Mouse (Mus musculus) megakaryocyte, embryonic 14.5 days (primary cell): ENCODE data around the gene Atg101. TPM values are rescaled to one million over a fixed set of nuclear protein-coding genes. Genes with fewer than 3 reads are reported as not detected.

Experiments
- H3K27me3 ChIP-seq: replicated peaks from 2 replicates; pipeline ENCODE3; 2012; ENCODE audit warnings: inconsistent platforms
- H3K36me3 ChIP-seq: replicated peaks from 2 replicates; pipeline ENCODE3; 2012; ENCODE audit warnings: low read length, inconsistent platforms, mixed read lengths
- H3K4me1 ChIP-seq: 2 replicates; pipeline ENCODE4 v1.6.1; 2012; ENCODE audit warnings: inconsistent platforms
- H3K4me3 ChIP-seq: replicated peaks from 2 replicates; pipeline ENCODE3; 2012; ENCODE audit warnings: moderate library complexity, mild to moderate bottlenecking, inconsistent platforms
- H3K9me3 ChIP-seq: 2 replicates; pipeline ENCODE4 v1.6.1; 2012; ENCODE audit warnings: inconsistent platforms
- FLI1 ChIP-seq: IDR thresholded peaks from 2 replicates; pipeline ENCODE4 v1.6.1; 2012; ENCODE audit warnings: low read length, inconsistent platforms, mixed read lengths
- GATA1 ChIP-seq: IDR thresholded peaks from 3 replicates; pipeline ENCODE4 v1.6.1; 2012; ENCODE audit warnings: mixed read lengths, low read length, inconsistent platforms, borderline replicate concordance
- polyA plus RNA-seq: library from polyadenylated mRNA; stranded (reverse); fragments of >175 nt; gene quantifications from 2 replicates; pipeline ENCODE4 v1.2.3, GENCODE M21; 2012; ENCODE audit warnings: low replicate concordance; ENCODE audit not compliant: insufficient read depth

The Atg101 gene
- polyA plus RNA-seq, 1 experiment, result 65.9 TPM

DNA sequence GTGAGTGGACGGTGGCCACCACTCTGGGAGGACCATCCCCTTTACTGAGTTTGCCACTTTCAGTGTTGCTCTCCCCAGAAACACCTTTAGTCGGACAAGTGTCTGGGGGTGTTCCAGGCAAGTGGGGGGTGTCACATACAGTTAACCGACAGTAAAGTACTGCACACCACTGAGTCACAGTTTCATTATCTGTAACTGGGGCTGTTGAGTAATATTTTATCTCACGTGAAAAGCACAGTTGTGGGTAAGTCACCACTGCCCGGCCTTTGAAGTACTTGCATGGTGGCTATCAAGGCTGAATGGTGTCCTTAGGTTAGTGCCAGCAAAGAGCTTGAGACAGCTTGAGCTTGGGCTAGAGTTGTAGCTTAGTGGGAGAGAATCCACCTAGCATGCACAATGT, 1.6 kb upstream of the Atg101 start:
- Histone ChIP-seq H3K4me3 (no peak overlapping the region), H3K36me3 (peaks cover 18% of the 10 kb centered on the region), H3K9me3 (no peaks in the 10 kb centered on the region), H3K27me3 (peaks cover 18% of the 10 kb centered on the region), H3K4me1 (peaks cover 48% of the 10 kb centered on the region)
- no peak for TF ChIP-seq FLI1
- TF ChIP-seq GATA1, result no peak

DNA sequence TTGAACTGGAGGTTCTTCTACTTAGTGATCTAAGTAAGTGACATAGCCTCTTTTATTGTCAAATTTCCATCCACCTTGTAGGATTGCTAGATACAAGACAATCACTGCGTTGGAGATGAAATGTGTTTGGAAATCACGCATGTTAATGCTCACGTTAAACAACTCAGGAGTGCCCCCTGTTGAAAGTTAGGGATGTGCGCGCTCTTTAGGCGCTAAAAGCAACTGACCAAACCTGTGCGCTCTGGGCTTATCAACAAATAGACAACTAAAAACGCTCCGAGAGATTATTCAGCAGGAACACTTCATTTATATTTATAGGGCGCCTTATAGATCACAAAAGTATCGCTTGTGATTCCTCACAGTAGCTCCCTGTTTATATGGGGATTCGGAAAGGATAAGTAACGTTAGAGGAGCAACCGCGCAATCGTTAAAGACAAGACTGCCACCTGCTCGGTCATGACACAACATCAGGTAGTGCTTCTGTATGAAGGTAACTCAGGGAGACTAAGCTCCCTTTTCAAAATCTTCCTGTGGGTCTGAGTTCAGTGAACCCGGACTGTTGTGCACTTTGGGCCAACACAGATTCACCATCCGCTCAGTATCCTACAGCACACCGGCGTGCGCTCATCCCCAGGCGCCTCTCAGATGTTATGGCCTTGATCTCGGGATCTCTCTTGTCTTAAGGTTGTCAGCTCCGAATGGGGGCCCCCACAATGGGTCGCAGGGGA, 725 bp upstream of the Atg101 start:
- no peaks in the 10 kb centered on the region for H3K9me3 ChIP-seq
- peaks cover 54% of the 10 kb centered on the region for H3K4me1 ChIP-seq
- TF ChIP-seq GATA1, result no peak
- TF ChIP-seq FLI1, result no peak
- H3K36me3 ChIP-seq, result peaks cover 27% of the 10 kb centered on the region
- peak overlapping the region; percentile 96 for H3K4me3 ChIP-seq
- peaks cover 12% of the 10 kb centered on the region for H3K27me3 ChIP-seq

DNA sequence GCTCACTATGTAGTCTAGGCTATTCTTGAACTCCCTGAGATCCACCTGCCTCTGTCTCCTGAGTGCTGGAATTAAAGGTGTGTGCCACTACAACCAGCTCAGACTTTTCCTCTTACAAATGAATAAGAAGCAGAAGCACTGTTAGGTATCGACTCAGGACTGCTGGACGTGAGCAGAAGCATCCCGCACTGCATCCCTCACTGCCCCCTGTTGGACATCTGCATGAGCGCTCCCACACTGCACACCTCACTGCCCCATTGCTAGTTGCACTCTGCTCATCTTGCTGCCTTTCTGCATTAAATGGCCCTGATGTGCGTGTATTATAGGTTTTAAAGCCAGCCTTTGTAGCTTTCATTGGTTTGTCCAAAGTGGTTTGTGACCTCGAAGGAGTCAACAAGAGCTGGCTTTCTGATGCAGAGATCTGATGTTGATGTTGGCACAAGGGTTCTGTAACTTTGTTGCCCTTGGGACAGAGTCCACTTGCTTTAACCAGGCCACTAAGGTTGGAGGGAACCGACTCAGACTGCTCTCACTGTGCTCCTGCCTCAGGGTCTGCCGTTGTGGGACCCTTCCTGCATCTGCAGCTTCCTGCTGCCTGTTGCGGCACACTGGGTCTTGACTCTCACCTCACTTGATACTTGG, 2.2 kb downstream of the Atg101 start:
- peaks cover 49% of the 10 kb centered on the region for H3K4me1 ChIP-seq
- H3K36me3 ChIP-seq, result peaks cover 56% of the 10 kb centered on the region
- H3K27me3 ChIP-seq, result peaks cover 2% of the 10 kb centered on the region
- peak overlapping the region; percentile 69 for H3K4me3 ChIP-seq
- no peak for TF ChIP-seq GATA1
- TF ChIP-seq FLI1, result no peak
- no peaks in the 10 kb centered on the region for H3K9me3 ChIP-seq

DNA sequence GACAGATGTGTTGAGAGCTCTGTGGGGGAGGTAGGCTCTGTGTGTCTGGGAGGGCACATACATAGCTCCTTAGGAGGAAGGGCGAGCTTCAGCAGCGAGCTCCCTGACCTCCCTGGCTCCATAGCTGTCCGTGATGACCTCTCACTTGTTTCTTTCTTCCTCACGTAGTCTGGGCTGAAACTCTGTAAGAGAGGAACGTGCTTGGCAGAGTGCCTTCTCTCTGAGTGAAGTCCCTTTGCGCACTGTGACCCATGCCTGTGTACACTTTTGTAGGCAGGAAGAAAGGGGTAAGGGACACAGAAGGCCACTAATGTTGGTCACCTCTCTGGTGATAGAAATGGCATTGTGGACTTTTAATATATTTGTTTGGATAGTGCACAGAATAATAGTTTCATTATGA, 3.3 kb downstream of the Atg101 start:
- Histone ChIP-seq H3K27me3 (no peaks in the 10 kb centered on the region), H3K4me3 (no peak overlapping the region), H3K36me3 (peaks cover 67% of the 10 kb centered on the region), H3K4me1 (peaks cover 46% of the 10 kb centered on the region), H3K9me3 (no peaks in the 10 kb centered on the region)
- TF ChIP-seq GATA1 (no peak), FLI1 (no peak)

DNA sequence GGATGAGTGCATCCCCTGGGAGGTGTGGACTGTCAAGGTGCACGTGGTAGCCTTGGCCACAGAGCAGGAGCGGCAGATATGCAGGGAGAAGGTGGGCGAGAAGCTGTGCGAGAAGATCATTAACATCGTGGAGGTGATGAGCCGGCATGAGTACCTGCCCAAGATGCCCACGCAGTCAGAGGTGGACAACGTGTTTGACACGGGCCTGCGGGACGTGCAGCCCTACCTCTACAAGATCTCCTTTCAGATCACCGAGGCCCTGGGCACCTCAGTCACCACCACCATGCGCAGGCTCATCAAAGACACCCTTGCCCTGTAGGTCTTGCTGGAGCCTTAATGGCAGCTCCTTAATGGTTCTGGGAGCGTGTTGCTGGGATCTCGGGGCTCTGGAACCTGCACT, 6.3 kb downstream of the Atg101 start:
- peaks cover 4% of the 10 kb centered on the region for H3K27me3 ChIP-seq
- H3K4me1 ChIP-seq, result peaks cover 43% of the 10 kb centered on the region
- no peaks in the 10 kb centered on the region for H3K9me3 ChIP-seq
- TF ChIP-seq FLI1 (no peak), GATA1 (no peak)
- peak overlapping the region; percentile 12 for H3K4me3 ChIP-seq
- peaks cover 74% of the 10 kb centered on the region for H3K36me3 ChIP-seq

DNA sequence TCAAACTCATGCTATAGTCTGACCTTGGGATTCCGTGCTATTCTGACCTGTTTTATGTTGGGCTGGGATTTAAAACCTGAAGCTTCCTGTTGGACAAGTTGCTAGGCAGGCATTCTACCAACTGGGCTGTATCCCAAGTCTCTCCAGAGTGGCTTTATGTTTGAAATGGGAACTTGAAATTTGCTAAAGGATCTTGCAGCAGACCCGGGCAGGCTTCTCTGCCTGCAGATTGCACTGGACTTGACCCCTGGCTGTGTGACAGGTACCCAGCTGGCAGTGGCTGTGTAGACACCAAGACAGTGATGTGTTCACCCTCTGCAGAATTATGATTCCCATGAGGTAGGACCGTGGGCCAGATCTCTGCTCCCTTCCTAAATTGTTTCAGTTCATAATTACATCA, 7.9 kb downstream of the Atg101 start:
- Histone ChIP-seq H3K4me3 (no peak overlapping the region), H3K4me1 (peaks cover 40% of the 10 kb centered on the region), H3K9me3 (no peaks in the 10 kb centered on the region), H3K36me3 (peaks cover 60% of the 10 kb centered on the region), H3K27me3 (peaks cover 4% of the 10 kb centered on the region)
- TF ChIP-seq GATA1 (no peak), FLI1 (no peak)

DNA sequence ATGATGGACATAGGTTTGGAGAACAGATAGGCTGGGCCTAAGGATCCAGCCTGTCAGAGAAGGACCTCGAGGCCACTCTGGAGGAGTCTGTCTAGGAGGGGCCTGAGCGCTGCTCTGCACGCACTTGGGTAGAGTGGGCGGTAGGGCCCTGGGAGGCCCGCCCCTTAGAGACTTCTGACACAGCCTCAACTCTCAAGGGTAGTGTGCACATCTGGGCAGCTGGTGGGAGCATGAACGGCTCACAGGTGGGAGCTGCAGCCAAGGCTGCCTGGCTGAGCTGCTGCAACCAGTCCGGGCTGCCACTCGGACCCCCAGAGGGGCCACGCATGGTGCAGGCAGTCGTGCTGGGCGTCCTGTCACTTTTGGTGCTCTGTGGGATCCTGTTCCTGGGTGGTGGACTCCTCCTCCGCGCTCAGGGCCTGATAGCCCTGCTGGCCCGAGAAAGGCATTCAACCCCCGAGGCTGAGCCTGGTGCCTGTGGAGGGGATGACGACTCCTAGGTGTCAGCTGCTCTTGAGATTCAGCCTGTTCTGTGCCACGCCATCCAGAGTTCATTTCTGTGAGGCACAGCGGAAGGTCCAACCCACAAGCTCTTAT, 9.1 kb downstream of the Atg101 start, which contains the start of gene 6030408B16Rik:
Gene 6030408B16Rik (plus strand): TSS at position 188 of the 597 bp plus-strand sequence.
- Histone ChIP-seq H3K4me1 (peaks cover 42% of the 10 kb centered on the region), H3K27me3 (peaks cover 4% of the 10 kb centered on the region), H3K36me3 (peaks cover 49% of the 10 kb centered on the region), H3K9me3 (no peaks in the 10 kb centered on the region), H3K4me3 (no peak within 1 kb of the TSS)
- no peak for TF ChIP-seq FLI1
- TF ChIP-seq GATA1, result no peak

DNA sequence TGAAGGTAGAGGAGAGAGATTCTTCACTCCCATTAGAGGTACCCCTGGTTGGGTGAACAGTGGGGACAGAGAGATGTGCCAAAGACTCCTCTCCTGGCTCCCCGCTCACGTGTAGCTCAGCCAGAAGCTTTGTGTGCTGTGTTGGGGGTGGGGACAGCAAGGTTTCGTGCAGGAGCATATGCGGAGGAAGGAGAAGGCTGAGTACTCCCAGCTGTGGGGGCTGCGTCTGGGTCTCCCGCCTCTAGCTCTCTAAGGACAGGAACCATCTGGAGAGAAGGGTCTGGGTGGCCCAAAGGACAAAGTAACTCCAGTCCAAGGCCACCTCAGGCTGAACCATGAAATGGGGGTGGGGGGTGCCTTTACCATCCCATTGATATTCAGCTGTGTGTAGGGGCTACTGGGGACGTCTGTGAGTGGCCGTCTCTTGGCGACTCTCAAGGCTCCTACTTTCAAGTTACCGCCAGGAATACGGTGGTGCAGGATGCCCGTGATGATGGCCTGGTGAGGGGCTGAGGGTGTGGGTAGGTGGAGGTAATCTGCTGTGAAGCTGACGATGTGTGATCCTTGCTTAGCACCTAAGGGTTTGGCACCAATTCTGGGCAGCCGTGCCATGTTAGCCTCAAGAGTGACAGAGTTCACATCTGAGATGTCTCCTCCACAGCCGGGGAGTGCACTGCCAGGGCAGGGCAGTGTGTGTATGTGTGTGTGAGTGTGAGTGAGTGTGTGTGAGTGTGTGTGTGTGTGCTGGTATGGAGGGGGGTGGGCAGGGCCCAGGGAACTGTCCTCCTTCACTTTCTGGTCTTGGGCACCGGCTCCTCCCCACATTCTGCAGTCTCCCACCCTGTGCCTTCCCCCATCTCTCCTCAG, 10.2 kb downstream of the Atg101 start:
- Histone ChIP-seq H3K4me3 (no peak overlapping the region), H3K36me3 (peaks cover 37% of the 10 kb centered on the region), H3K4me1 (peaks cover 51% of the 10 kb centered on the region), H3K27me3 (peaks cover 4% of the 10 kb centered on the region), H3K9me3 (no peaks in the 10 kb centered on the region)
- TF ChIP-seq FLI1 (no peak), GATA1 (no peak)

DNA sequence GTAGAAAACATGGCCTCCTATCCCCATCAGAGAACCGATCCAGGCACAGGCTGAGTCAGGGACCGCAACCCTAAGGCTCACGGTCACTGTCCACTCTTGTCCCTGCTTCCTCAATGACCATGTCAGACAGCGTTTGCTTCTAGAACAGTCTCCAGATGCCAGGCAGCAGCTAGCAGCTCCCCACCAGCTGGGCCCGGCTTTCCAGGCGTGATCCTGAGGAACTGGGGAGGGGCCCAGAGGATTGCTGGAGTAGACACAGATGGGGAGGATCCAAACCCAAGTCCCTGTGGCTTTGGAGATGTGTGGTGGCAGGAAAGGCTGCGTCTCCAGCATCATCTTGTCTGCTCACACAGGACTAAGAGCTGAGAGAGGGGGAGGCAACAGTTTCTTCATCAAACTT, 11.0 kb downstream of the Atg101 start:
- H3K4me1 ChIP-seq, result peaks cover 60% of the 10 kb centered on the region
- H3K36me3 ChIP-seq, result peaks cover 29% of the 10 kb centered on the region
- no peak overlapping the region for H3K4me3 ChIP-seq
- TF ChIP-seq FLI1 (no peak), GATA1 (no peak)
- H3K9me3 ChIP-seq, result no peaks in the 10 kb centered on the region
- H3K27me3 ChIP-seq, result peaks cover 4% of the 10 kb centered on the region
